Mouse (Mus musculus): ENCODE results near the gene H2-M5. TPM values are rescaled to one million over a fixed set of nuclear protein-coding genes. Genes with fewer than 3 reads are reported as not detected.
A peak's percentile ranks its signal among the peaks of the same experiment; 100 is the strongest.

The H2-M5 gene
- polyA plus RNA-seq, 1 experiment from 2014 or later = 0.49 TPM

DNA sequence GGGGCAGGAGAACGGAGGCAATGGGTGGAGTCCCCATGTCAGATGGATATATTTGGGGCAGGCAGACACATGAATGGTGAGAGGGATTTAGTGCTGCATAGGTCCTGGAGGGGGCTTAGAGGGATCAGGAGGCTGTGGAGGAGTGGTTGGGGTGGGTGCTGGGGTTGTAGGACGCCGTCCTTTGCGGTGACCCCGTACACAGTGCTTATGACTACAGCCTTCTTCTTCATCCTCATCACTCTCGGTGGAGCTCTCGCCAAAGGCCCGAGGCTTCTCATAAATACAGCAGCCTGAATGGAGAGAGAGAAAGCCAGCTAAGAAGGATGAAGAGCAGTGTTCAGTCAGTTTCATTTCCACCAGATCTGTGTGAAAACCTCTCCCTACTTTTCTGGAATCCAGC, 40.1 kb downstream of the H2-M5 start:
- 94% methylated on average over 8 of the region's 8 CpGs for WGBS
- Histone ChIP-seq H3K4me2 (ENCODE audit: low read depth, severe bottlenecking) (no peak overlapping the region), H3K9ac (ENCODE audit: low read length) (no peak overlapping the region), H3K9me3 (ENCODE audit: control insufficient read depth, low read length) (no peaks in the 10 kb centered on the region), H3K4me1 (ENCODE audit: control insufficient read depth, insufficient read depth, low read length) (peaks cover 5% of the 10 kb centered on the region; the same call in 1 of the 2 replicates), H3K4me3 (ENCODE audit: low read depth, low read length) (no peak overlapping the region), H3K36me3 (ENCODE audit: control insufficient read depth, insufficient read depth, low read length) (no peaks in the 10 kb centered on the region), H3K27ac (replicated peaks; ENCODE audit: low read depth, low read length) (no peak overlapping the region), H3K27me3 (ENCODE audit: control insufficient read depth, insufficient read depth, low read length) (peaks cover 15% of the 10 kb centered on the region)
- DNase-seq (ENCODE audit: low spot score) = no peak
- ATAC-seq (ENCODE audit: insufficient number of reproducible peaks, low FRiP score, low TSS enrichment, low read depth) = no peak

- Histone ChIP-seq H3K9ac (ENCODE audit: low read length) (no peak overlapping the region), H3K36me3 (ENCODE audit: control insufficient read depth, insufficient read depth, low read length) (no peaks in the 10 kb centered on the region), H3K27me3 (ENCODE audit: control insufficient read depth, insufficient read depth, low read length) (peaks cover 19% of the 10 kb centered on the region), H3K4me2 (ENCODE audit: low read depth, severe bottlenecking) (no peak overlapping the region), H3K4me3 (ENCODE audit: low read depth, low read length) (no peak overlapping the region), H3K4me1 (ENCODE audit: control insufficient read depth, insufficient read depth, low read length) (peaks cover 10% of the 10 kb centered on the region), H3K9me3 (ENCODE audit: control insufficient read depth, low read length) (no peaks in the 10 kb centered on the region), H3K27ac (replicated peaks; ENCODE audit: low read depth, low read length) (no peak overlapping the region)
- 94% methylated on average over 1 of the region's 1 CpGs for WGBS
- DNase-seq (ENCODE audit: low spot score) (no peak), ATAC-seq (ENCODE audit: insufficient number of reproducible peaks, low FRiP score, low TSS enrichment, low read depth) (no peak)
Measured at GRCm38 (mm10) chr17:36948286-36948685, 41.1 kb downstream of the H2-M5 start.

DNA sequence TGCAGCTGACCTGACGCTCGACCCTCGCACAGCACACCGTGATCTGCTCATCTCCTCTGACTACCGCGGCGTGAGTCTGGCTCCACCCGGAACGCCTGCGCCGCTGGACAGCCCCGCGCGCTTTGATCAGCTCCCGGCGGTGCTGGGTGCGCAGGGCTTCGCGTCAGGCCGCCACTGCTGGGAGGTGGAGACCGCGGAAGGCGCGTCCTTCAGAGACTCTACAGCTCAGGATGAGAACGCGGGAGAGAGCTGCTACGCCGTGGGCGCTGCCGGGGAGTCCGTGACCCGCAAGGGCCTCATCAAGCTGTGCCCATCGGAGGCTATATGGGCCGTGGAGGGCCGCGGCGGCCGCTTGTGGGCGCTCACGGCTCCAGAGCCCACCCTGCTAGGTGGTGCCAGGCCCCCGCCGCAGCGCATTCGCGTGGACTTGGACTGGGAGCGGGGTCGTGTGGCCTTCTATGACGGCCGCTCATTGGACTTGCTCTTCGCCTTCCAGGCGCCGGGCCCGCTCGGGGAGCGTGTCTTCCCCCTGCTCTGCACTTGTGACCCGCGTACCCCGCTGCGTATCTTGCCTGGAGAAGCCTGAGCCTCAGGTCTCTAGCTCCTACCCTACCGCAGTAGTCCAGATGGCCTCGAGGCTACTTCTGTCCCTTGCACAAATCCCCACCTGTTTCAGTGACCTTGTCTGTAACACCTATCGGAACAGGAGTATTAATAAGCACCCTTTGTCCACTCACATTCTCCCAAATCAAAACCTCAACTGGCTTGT, 42.1 kb downstream of the H2-M5 start:
- peak; percentile 40 for ATAC-seq (ENCODE audit: insufficient number of reproducible peaks, low FRiP score, low TSS enrichment, low read depth)
- H3K36me3 ChIP-seq (ENCODE audit: control insufficient read depth, insufficient read depth, low read length) = no peaks in the 10 kb centered on the region
- H3K27ac ChIP-seq (replicated peaks; ENCODE audit: low read depth, low read length) = no peak overlapping the region
- no peaks in the 10 kb centered on the region for H3K9me3 ChIP-seq (ENCODE audit: control insufficient read depth, low read length)
- peaks cover 29% of the 10 kb centered on the region for H3K27me3 ChIP-seq (ENCODE audit: control insufficient read depth, insufficient read depth, low read length)
- H3K4me2 ChIP-seq (ENCODE audit: low read depth, severe bottlenecking) = peak overlapping the region; percentile 94
- 2% methylated on average over 62 of the region's 62 CpGs for WGBS
- peak overlapping the region; percentile 42 for H3K4me3 ChIP-seq (ENCODE audit: low read depth, low read length)
- DNase-seq (ENCODE audit: low spot score) = peak; percentile 68
- peaks cover 14% of the 10 kb centered on the region for H3K4me1 ChIP-seq (ENCODE audit: control insufficient read depth, insufficient read depth, low read length)
- H3K9ac ChIP-seq (ENCODE audit: low read length) = peak overlapping the region; percentile 70

GRCm38 (mm10) chr17:36944121-36944775, 45.1 kb downstream of the H2-M5 start:
- Histone ChIP-seq H3K27ac (replicated peaks; ENCODE audit: low read depth, low read length) (no peak overlapping the region), H3K27me3 (ENCODE audit: control insufficient read depth, insufficient read depth, low read length) (peaks cover 38% of the 10 kb centered on the region), H3K4me3 (ENCODE audit: low read depth, low read length) (no peak overlapping the region), H3K36me3 (ENCODE audit: control insufficient read depth, insufficient read depth, low read length) (no peaks in the 10 kb centered on the region), H3K9ac (ENCODE audit: low read length) (no peak overlapping the region), H3K4me1 (ENCODE audit: control insufficient read depth, insufficient read depth, low read length) (peaks cover 12% of the 10 kb centered on the region), H3K4me2 (ENCODE audit: low read depth, severe bottlenecking) (no peak overlapping the region), H3K9me3 (ENCODE audit: control insufficient read depth, low read length) (no peaks in the 10 kb centered on the region)
- ATAC-seq (ENCODE audit: insufficient number of reproducible peaks, low FRiP score, low TSS enrichment, low read depth) = peak; percentile 52; the same call in 1 of the 2 replicates
- WGBS = 3% methylated on average over 9 of the region's 9 CpGs
- peak; percentile 60 for DNase-seq (ENCODE audit: low spot score)

- peaks cover 12% of the 10 kb centered on the region for H3K4me1 ChIP-seq (ENCODE audit: control insufficient read depth, insufficient read depth, low read length)
- H3K9me3 ChIP-seq (ENCODE audit: control insufficient read depth, low read length) = no peaks in the 10 kb centered on the region
- H3K36me3 ChIP-seq (ENCODE audit: control insufficient read depth, insufficient read depth, low read length) = no peaks in the 10 kb centered on the region
- 19% methylated on average over 5 of the region's 5 CpGs for WGBS
- no peak overlapping the region for H3K4me3 ChIP-seq (ENCODE audit: low read depth, low read length)
- H3K27me3 ChIP-seq (ENCODE audit: control insufficient read depth, insufficient read depth, low read length) = peaks cover 38% of the 10 kb centered on the region
- ATAC-seq (ENCODE audit: insufficient number of reproducible peaks, low FRiP score, low TSS enrichment, low read depth) = no peak
- no peak overlapping the region for H3K27ac ChIP-seq (replicated peaks; ENCODE audit: low read depth, low read length)
- H3K9ac ChIP-seq (ENCODE audit: low read length) = no peak overlapping the region
- 0 out of 2 replicates have a peak overlapping the region, but pooled peaks have one; percentile 67 for H3K4me2 ChIP-seq (ENCODE audit: low read depth, severe bottlenecking)
- DNase-seq (ENCODE audit: low spot score) = no peak
Measured at GRCm38 (mm10) chr17:36943691-36944090, 45.6 kb downstream of the H2-M5 start.

DNA sequence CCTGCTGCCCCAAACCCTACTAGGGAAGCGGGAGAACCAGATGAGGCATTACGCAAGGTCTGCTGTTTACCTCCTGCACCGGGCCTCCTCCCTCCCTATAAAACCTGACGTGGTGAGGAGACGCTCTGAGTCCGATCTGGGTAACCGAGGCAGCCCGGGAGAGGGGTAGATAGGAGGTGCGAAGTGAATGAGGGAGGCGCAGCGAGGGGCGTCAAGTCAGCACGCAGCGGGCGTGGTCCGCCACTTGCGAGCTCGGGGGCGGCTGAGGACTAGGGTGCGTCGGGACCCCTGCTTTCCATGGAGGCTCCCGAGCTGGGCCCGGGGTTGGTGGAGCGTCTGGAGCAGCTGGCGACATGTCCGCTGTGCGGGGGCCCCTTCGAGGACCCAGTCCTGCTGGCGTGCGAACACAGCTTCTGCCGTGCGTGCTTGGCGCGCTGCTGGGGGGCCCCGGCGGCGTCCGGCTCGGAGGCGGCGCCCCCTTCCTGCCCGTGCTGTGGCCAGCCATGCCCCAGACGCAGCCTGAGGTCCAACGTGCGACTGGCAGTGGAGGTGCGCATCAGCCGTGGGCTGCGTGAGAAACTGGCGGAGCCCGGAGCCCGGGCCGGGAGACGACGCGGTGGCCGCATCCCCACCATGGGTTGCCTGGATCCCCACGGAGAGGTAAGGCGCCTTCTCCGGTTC, 46.4 kb downstream of the H2-M5 start, which contains the start of gene Rnf39:
Gene Rnf39, plus strand, starts transcription at position 128 of the 681 bp plus-strand sequence.
- DNase-seq (ENCODE audit: low spot score) (peak; percentile 43), ATAC-seq (ENCODE audit: insufficient number of reproducible peaks, low FRiP score, low TSS enrichment, low read depth) (no peak; the same call in 1 of the 2 replicates)
- Histone ChIP-seq H3K27me3 (ENCODE audit: control insufficient read depth, insufficient read depth, low read length) (peaks cover 38% of the 10 kb centered on the region), H3K9me3 (ENCODE audit: control insufficient read depth, low read length) (no peaks in the 10 kb centered on the region), H3K27ac (replicated peaks; ENCODE audit: low read depth, low read length) (no peak within 1 kb of the TSS), H3K4me2 (ENCODE audit: low read depth, severe bottlenecking) (peak within 1 kb of the TSS; percentile 67), H3K4me1 (ENCODE audit: control insufficient read depth, insufficient read depth, low read length) (peaks cover 12% of the 10 kb centered on the region), H3K9ac (ENCODE audit: low read length) (peak within 1 kb of the TSS; percentile 40; the same call in 1 of the 2 replicates), H3K36me3 (ENCODE audit: control insufficient read depth, insufficient read depth, low read length) (no peaks in the 10 kb centered on the region), H3K4me3 (ENCODE audit: low read depth, low read length) (peak within 1 kb of the TSS; percentile 40)
- 2% methylated on average over 56 of the region's 59 CpGs for WGBS

- peaks cover 38% of the 10 kb centered on the region for H3K27me3 ChIP-seq (ENCODE audit: control insufficient read depth, insufficient read depth, low read length)
- WGBS = 52% methylated on average over 10 of the region's 10 CpGs
- H3K9me3 ChIP-seq (ENCODE audit: control insufficient read depth, low read length) = no peaks in the 10 kb centered on the region
- ATAC-seq (ENCODE audit: insufficient number of reproducible peaks, low FRiP score, low TSS enrichment, low read depth) (no peak), DNase-seq (ENCODE audit: low spot score) (no peak)
- H3K9ac ChIP-seq (ENCODE audit: low read length) = no peak overlapping the region
- no peak overlapping the region for H3K27ac ChIP-seq (replicated peaks; ENCODE audit: low read depth, low read length)
- H3K36me3 ChIP-seq (ENCODE audit: control insufficient read depth, insufficient read depth, low read length) = no peaks in the 10 kb centered on the region
- H3K4me3 ChIP-seq (ENCODE audit: low read depth, low read length) = peak overlapping the region; percentile 40
- peaks cover 12% of the 10 kb centered on the region for H3K4me1 ChIP-seq (ENCODE audit: control insufficient read depth, insufficient read depth, low read length)
- peak overlapping the region; percentile 67 for H3K4me2 ChIP-seq (ENCODE audit: low read depth, severe bottlenecking)
Measured at GRCm38 (mm10) chr17:36942391-36942790, 46.9 kb downstream of the H2-M5 start.

DNA sequence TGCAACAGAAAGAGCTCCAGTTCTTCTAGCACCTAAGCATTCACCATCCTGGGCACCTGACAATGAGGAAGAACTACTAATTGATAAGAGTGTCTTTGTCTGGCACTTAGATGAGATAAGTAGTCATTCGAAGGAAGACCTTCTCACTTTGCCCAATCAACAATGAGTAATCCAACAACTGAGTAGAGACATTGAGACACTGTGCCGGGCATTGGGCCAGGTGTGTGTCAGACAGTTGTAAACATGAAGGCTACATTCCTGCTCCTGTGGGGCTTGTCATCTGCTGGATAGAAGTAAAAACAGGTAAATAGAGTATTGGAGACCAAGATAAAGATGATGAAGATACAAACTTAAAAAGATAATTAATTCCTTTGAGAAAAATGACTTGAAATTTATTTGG, 51.3 kb downstream of the H2-M5 start:
- H3K4me1 ChIP-seq (ENCODE audit: control insufficient read depth, insufficient read depth, low read length) = peaks cover 2% of the 10 kb centered on the region; the same call in 1 of the 2 replicates
- 85% methylated on average over 2 of the region's 2 CpGs for WGBS
- no peak overlapping the region for H3K27ac ChIP-seq (replicated peaks; ENCODE audit: low read depth, low read length)
- peaks cover 17% of the 10 kb centered on the region for H3K27me3 ChIP-seq (ENCODE audit: control insufficient read depth, insufficient read depth, low read length)
- H3K4me2 ChIP-seq (ENCODE audit: low read depth, severe bottlenecking) = no peak overlapping the region
- no peak overlapping the region for H3K9ac ChIP-seq (ENCODE audit: low read length)
- no peaks in the 10 kb centered on the region for H3K9me3 ChIP-seq (ENCODE audit: control insufficient read depth, low read length)
- no peaks in the 10 kb centered on the region for H3K36me3 ChIP-seq (ENCODE audit: control insufficient read depth, insufficient read depth, low read length)
- no peak for DNase-seq (ENCODE audit: low spot score)
- H3K4me3 ChIP-seq (ENCODE audit: low read depth, low read length) = no peak overlapping the region
- no peak for ATAC-seq (ENCODE audit: insufficient number of reproducible peaks, low FRiP score, low TSS enrichment, low read depth)
